Mouse (Mus musculus) liver, postnatal 0 days (tissue): ENCODE measurements at regions not wholly inside any gene's neighbourhood (a gene's known extent, or its start where the extent isn't known, plus 50 kb on each side); places are given as distances from the start of the nearest gene placed in this dataset.

Source experiments
- CTCF ChIP-seq: sonication (generic); IDR thresholded peaks from 2 replicates; pipeline ENCODE4 v1.5.1; 2016; ENCODE audit warnings: antibody characterized with exemption, low read depth
- EP300 ChIP-seq: IDR thresholded peaks from 2 replicates; pipeline ENCODE4 v1.6.1; 2016; ENCODE audit warnings: antibody characterized with exemption, low read depth, mild to moderate bottlenecking

DNA sequence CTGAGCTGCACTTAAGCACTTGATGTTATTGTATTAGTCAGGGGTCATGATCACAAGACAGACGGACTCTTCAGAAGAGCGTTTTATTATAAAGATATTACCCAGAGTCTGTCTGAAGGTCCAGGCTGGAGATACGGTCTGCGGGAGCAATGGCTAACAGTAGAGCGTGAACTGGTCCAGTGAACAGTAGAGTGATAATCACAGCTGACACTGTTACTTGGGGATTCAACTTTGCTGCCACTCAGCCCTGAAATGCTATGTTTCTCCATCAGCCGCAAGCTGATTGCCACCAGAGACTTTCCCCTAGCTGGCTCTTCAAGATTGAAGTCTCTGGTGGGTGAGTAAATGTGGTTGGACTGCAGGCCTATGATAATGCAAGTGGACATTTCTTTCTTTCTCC, 133.1 kb upstream of the Zc3h12c start:
- TF ChIP-seq CTCF (no peak), EP300 (no peak)
